Mouse (Mus musculus) megakaryocyte, adult 5-6 weeks (primary cell): ENCODE results near the gene Gucd1. TPM values are rescaled to one million over a fixed set of nuclear protein-coding genes. Genes with fewer than 3 reads are reported as not detected.
A peak's percentile ranks its signal among the peaks of the same experiment; 100 is the strongest.
"Not testable (repeated sequence)": the region's sequence is repeated elsewhere in the genome, so short reads cannot be mapped to it uniquely, and the experiment has no call there.

Source experiments
- ATAC-seq: 2 replicates; pipeline ENCODE4 v1.8.0; 2016; ENCODE audit warnings: mild to moderate bottlenecking, inconsistent platforms; ENCODE audit not compliant: poor library complexity, severe bottlenecking
- total RNA-seq, 2 experiments: library from RNA; stranded (forward) in 1 of 2; stranded (reverse) in 1 of 2; fragments of 153-499, 151-499 nt in 1 of 2; fragments of 221-1000, 200-1000 nt in 1 of 2; gene quantifications; 2 replicates each; pipeline versions ENCODE4 v1.2.3 to v1.2.4; 2015 to 2017

The Gucd1 gene
- total RNA-seq, 2 experiments from 2014 or later = 22.1 to 33.4 TPM

DNA sequence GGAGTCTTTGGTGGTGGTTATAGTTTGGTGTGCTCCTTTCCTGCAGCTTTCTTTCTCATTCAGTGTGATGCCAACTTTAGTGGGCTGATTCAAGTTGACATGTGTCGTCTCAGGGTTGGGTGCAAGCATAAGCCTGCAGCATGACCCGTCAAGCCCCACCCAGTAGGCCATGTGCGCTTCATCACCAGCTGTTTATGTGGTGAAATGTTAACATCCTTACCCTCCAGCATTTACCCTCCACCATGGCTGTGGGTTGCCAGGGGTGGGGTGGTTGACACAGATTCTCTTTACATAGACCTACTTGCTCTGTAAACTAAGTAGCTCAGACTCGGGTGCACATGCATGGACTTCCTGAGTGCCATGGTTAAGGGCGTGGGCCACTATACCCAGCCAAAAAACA, 18.4 kb upstream of the Gucd1 start:
- 0 out of 2 replicates have a peak, but pooled peaks have one; percentile 24 for ATAC-seq

DNA sequence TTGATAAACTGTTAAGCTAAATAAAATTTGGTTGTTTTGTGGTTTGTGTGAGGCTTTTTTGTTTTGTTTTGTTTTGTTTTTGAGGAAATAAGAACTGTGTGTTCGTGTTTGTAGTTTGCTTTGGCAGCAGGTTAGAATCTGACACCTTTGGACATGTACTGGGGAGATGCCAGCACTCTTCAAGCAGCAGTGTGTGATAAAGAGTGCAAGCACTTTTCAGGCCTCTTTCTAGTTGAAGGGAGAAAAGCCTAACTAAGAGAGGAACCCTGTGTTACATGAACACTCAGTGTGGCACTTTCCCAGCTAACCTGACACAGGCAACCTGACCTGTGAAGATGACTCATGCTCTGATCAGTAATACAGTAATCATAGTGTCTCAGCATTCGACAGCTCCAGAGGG, 17.7 kb upstream of the Gucd1 start:
- ATAC-seq = no peak

DNA sequence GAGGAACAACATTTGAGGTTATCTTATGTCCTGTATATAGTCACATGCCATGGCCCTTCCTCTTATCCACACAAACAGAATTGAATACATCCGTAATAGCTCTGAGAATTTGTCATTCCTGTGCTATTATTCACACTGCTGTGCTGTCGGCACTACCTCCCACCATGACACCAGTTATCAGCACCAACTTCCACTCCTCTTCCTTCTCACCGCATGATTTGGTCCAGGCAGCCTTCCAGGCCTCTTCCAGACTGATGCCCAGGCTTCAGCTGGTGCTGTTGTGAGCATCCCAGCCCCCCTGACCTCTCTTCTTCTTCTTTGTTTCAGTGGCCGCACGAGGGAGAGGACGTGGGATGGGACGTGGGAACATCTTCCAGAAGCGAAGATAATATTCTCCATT, 17.2 kb upstream of the Gucd1 start:
- no peak for ATAC-seq

DNA sequence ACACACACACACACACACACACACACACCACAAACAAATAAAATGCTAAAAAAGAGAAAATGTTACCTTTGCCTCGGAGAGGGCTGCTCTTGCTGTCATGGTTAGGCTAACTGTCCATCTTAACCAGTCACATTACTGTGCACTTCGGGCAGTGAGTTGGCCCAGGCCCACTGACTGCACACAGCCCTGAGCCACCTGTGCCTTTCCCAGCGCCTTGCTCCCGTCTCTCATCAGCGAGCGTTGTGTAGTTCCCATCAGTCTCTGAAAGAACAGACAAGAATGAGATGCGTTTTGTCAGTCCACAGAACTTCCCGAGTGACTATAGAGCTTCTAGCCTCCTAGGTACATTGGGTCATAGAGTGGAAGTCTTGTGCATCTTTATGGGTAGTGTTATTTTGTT, 16.4 kb upstream of the Gucd1 start:
- ATAC-seq = no peak

DNA sequence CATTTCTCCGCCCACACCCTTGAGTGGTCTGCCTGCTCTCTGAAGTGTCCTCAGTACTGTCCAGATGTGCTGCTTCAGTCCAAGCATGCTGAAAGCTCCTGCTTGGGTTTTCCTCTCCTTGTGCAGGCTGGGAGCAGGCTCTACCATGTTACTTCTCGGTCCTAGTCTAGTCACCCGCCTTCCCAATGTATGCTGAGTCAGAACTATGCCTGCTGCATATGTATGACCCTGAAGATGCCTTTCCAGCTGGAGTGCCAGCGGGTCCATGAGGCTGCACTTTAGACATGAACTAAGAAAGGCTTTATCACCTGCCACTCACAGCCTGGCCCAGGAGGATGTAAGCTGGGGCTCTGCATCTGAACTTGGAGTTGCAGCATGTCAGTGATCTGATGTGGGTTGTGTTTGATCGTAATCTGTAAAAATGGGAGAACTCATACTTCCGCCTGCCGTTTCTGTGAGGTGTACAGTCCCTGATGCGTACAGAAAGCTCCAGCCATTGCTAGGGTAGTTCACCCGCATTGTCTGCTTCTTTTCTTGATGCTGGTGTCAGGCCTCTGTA, 13.8 kb upstream of the Gucd1 start:
- peak; percentile 61 for ATAC-seq

DNA sequence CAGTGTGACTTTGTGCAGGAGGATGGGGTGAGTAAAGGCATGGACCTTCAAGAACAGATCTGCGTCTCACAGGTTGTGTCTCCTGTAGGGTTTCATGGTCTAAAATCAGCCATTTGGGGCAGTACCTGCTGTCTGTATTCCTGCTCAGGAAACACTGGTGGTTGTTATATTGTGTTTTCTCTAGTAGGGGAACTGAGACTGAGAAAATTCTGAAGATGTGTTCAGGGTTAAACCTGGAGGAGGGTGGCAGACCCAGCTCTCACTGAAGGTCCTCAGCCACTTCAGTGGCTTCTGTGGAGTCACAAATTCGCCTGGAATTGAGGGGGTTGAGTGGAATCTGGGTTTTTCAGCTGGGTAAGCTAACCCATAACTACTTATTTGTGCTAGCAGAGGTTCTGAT, 12.6 kb upstream of the Gucd1 start:
- no peak for ATAC-seq

DNA sequence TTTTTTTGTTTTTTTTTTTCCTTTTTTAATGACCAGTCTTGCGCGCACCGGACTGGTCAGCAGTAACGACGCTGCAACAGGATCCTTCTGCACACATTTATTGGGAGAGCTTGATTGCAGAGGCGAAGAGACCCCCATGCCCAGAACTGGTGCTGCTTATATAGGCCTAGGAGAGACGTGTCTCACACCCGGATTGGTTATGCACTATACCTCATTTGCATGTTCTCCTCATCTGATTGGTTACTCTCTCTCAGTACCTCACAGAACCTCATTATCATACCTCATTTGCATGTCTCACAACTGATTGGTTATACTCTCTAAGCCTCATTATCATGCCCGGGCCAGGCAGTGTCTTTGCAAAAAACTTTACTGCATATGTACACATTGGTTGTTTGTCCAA, 7.7 kb upstream of the Gucd1 start:
- ATAC-seq = not testable (repeated sequence)

DNA sequence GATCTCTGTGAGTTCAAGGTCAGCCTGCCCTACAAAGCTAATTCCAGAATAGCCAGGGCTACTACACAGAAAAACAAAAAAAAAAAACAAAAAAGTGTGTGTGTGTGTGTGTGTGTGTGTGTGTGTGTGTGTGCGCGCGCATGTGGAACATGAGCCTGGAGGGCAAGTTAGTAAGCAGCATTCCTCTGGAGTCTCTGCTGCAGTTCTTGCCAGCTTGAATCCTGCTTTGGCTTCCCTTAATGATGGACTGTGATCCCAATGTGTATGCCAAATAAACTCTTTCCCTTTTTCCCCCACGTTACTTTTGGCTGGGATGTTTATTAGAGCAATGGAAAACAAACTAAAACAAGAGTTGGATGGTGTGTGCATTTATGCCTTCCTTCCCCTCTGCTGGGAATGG, 3.9 kb upstream of the Gucd1 start:
- ATAC-seq = no peak

DNA sequence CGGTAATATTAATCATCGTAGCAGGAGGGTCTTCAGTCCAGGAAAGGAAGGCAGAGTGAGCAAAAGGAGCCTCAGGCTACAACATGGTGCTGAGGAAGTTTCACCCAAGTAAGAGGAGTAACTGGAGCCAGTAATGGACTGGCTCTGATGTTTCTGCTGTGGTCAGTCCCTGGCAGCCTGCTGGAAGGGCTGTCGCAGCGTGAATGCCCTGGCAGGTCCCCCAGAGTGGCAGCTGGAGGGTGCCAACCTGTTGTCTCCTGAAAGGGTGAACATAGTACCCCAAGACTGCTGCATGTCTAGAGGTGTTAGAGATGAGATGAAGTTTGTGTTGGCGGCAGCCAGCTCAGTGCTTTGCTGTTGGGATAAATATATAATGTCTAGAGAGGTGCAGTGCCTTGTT, 2.8 kb upstream of the Gucd1 start:
- no peak for ATAC-seq

DNA sequence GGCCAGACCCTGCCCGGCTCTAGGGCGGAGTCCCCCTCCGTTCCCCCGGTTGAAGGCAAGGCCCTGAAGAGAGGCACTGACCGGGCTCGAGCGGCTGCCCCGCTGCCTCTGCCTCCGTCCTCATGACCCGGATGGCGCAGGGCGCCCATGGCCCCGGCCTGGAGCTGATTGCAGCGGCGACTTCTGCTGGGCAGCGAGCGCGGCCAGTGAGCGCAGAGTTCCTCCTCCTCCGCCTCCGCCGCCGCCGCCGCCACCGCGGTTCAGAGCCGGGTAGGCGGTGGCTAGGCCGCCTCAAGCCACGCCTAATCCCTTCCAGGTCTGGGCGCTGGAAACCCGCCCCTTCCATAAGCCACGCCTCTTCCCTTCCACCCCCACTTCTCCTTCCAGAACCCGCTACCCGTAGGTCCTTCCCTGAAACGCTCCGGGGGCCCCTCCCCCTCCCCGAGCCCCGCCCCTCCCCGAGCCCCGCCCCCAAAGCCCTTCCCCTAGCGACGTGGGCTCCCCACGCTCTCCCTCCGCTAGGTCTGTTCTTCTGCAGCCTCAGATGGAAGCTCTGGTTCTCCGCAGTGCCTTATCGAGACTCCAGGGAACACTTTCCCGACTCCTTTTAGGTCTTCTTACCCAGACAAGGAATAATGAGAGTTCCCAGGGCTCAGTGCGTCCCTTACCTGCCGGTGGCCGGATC, 557 bp downstream of the Gucd1 start, which contains the start of gene Snrpd3:
TSS of gene Snrpd3 (plus strand) at position 479 of the 685 bp plus-strand sequence.
- peak; percentile 85 for ATAC-seq

DNA sequence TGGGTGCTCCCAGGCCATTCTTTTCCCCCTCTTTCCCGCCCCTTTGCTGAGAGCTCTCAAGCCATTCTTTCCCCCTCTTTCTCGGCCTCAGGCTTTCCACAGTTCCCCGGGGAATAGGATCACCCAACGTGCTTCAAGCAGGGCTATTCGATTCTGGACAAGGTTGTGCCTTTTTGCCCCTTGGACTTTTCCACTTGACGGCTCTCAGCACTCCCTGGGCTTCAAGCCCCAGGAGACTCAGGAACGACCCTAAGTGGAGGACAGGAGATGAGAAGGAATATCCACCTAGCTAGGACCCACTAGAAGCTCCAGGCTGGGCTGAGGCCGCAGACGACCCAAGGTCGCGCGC, 1.1 kb downstream of the Gucd1 start:
- ATAC-seq = no peak

DNA sequence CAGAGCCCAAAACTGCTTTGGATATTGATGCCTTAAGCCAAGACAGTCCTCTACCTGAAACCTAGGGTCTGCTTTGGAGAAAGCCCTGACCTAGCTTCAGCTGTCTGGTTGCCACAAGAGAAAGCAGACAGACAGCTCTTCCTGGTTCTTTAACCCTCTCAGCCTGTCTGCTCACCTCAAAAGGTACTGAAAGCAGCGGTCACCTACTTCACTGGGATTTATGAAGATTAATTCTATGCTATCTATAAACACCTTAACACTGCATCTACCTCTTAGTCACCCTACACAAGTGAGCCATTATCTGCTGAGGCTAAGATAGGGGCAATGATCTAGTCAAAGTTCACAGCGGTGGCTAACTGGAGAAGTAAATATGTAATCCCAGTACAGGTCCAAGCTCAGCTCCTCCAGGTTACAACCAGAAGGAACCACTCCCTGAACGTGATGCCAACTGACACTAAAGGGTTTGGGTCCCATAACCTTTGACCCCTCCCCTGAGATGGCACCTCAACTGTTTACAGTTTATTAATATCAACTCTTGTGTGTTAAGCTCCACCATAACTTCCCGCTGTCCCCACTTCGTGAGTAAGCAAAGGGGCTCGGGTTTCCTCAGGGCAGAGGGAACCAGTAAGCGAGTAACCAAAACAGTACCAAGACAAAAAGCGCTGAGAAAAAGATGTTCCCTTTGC, 1.6 kb downstream of the Gucd1 start:
- ATAC-seq = no peak

DNA sequence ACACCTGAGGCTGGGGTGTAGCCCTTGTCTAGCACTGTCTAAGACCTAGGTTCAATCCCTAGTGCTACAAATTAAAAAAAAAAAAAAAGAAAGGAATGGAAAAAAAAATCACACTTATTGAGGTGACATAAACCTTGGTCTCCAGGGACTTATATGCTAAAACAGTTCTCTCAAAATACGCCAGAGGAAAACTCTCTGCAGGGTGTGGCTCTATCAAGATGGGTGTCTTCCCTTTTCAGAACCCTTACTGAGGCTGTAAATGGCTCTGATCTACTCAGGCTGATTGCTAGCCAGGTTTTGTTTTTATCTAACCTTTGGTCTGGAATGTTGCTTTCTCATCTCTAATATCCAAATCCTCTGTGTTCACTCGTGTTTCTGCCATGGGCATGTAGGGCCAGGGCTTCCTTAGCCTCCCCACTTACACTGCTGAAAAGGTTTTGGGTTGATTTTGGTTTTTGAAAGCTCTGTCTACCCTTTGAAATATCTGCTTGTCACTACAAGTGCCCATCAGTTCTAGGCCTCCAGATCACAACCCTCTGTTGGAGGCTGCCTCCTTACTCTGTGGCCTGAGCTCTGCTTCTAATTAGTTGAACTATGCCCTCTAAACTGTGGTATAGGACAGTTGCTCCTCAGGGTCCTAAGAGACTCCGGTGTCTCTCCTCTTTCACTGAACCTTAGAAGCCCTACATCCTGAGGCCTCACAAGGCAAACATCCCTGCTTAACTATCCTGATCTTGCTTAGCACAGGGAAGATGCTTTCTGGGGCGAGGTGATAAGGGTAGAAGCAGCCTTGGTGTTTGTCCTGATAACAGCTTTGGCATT, 2.3 kb downstream of the Gucd1 start:
- ATAC-seq = no peak

DNA sequence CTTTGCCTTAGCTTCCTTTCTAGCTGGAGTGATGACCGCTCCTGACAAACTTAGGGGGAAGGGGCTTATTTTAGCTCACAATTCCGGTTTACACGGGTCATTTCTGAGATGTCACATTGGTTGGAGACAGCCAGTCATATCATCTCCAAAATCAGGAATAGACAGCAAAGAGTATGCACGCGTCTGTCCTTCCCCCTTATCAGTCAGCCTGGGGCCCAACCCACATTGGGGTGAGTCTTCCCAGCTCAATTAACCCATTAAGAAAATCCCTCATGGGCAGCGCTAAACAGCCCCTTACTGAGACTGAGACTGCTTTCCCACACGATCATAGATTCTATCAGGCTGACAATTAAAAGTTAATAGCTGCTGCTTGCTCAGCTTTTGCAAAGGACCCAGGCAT, 3.4 kb downstream of the Gucd1 start:
- no peak for ATAC-seq

DNA sequence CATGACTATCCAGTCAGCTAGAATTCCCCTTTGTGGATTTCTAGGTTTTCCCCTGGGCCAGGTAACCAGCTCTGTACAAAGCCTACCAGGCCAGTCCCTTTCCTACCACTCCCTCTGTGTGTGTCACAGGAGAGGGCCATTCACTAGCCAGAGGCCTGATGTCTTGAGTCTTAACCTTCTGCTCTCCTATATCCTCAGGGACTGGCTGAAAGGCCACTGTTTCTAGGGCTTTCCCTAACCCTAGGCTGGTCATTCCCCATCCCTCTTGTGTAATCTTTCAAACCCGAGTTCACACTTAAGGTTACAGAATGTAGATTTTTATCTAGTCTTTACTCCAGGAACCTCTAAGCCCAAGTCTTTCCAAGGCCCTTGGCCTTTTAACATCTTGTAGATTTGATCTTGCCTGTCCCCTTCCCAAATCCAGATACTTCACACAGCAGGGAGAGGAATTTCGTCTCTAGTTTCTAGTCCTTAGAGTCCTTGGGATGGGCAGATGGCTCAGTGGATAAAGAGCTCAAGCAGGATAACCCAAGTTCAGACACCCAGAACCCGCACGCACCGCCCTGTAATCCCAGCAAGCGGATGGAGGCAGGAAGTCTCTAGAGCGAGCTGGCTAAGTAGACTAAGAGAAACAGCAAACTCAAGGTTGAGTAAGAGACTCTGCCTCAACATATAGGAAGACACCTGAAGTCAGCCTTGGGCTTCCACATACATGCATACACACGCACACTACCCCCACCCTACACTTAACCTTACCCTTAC, 4.3 kb downstream of the Gucd1 start:
- ATAC-seq = no peak

DNA sequence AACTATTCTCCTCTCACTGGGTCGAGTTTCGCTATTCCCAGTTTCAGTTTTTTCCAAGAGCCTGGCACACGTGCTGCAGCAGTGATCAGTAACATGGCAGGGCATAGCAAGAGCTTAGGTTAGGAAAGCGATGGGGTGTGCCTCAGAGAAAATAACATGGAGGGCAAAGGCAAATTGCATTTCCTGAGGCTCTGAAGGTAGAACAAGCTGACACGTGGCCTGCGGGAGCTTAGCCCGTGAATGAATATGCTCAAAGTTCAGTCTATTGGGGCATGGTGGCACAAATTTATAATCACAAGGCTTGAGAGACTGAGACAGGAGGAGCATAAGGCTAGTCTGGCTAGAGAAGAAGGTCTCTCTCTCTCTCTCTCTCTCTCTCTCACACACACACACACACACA, 5.0 kb downstream of the Gucd1 start:
- no peak for ATAC-seq

DNA sequence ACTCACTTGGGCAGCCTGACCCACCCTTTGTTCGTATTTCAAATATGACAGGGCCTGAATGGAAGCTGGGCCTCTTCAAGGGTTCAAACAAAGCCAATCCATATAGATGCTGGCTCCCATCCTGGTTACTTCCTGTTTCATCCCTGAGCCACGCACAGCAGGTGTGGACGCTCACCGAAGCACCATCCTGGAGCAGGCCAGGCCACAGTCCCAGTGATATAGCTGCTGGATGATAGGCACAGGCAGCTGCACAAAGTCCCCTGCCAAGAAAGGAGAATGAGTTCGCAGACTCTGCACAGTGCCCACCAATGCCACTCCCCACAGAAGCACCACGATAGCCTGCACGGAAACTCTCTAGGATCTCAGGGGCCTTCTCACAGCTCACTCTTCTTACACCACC, 5.9 kb downstream of the Gucd1 start:
- no peak for ATAC-seq

DNA sequence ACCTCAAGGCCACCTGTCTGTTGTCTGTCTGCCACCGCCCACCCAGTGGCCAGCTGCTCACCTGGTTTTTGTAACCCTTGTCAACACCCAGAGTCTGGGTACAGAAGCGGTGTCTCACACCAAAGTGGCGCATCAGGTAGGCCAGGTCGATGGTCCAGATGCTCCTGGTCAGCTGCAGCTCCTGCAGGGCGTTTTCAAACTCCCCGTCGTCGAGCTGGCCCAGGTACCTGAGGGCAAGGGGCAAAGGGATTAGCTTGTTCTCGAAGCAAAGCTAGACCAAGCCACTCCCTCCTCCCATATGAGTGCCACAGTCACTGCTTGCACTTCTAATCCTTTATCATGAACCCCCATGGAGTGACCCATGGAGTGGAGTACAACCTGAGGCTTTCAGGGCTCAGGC, 6.7 kb downstream of the Gucd1 start:
- ATAC-seq = no peak

DNA sequence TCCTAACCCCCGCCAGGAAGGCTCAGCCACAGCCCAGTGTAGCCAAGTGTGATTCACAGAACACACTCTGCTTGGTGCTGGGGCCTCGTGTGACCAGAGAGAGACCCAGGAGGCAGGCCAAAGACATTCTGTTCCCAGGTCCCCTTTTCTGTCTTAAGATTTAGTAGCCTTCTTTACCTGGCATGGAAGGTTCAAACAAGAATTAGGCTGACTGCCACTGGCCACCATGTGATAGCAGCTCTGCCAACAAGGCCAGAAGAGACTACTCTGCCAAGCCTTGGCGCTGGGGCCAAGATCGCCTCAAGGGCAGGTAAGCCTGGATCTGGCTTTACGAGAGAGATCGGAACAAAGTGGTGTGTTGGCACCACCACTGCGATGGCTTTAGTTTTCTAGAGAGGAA, 7.3 kb downstream of the Gucd1 start:
- ATAC-seq = no peak

DNA sequence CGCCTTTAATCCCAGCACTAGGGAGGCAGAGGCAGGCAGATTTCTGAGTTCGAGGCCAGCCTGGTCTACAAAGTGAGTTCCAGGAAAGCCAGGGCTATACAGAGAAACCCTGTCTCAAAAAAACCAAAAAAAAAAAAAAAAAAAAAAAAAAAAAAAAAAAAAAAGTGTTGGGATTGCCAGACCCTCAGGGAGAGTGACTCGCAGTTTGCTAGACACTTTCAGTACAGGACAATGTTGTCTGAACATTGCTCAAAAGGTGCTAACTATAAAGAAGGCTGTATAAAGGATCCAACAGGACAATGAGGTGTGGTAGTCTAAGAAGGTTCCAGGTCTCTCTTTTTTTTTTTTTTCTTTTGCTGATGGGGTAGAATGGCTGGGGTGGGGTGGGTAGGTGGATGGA, 11.8 kb downstream of the Gucd1 start:
- not testable (repeated sequence) for ATAC-seq

DNA sequence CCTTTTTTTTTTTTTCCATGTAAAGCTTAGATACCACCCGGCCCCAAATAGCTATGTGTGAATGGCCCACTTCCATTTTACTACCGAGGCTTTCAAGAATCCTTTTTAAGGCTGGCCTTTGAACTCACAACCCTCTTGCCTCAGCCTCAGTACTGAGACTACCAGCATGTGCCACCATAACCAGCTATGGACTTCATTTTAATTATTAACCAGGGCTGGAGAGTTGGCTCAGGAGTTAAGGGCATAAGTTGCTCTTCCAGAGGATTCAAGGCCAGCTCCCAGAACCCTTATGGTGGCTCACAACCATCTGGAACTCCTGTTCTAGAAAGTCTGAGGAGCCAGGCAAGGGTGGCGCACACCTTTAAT, 12.7 kb downstream of the Gucd1 start:
- no peak; the same call in 1 of the 2 replicates for ATAC-seq
